Mouse (Mus musculus): Measurements from ENCODE around the gene Cfap97d1. TPM values are rescaled to one million over a fixed set of nuclear protein-coding genes. Genes with fewer than 3 reads are reported as not detected.

Cfap97d1 gene
- polyA plus RNA-seq, 1 experiment from 2014 or later = not detected

GRCm38 (mm10) chr11:101998258-101998657, 14.2 kb downstream of the Cfap97d1 start:
- Histone ChIP-seq H3K27ac (no peak overlapping the region), H3K4me3 (no peak overlapping the region), H3K4me1 (peaks cover 8% of the 10 kb centered on the region; the same call in 1 of the 2 replicates), H3K27me3 (ENCODE audit: poor library complexity, severe bottlenecking) (no peaks in the 10 kb centered on the region), H3K9me3 (no peaks in the 10 kb centered on the region), H3K36me3 (replicated peaks) (peaks cover 31% of the 10 kb centered on the region)
- no peak for DNase-seq (ENCODE audit: extremely low spot score, low spot score)
- 61% methylated on average over 5 of the region's 5 CpGs for WGBS

GRCm38 (mm10) chr11:101999466-101999865, 15.4 kb downstream of the Cfap97d1 start:
- peaks cover 43% of the 10 kb centered on the region for H3K36me3 ChIP-seq (replicated peaks)
- H3K9me3 ChIP-seq = no peaks in the 10 kb centered on the region
- no peaks in the 10 kb centered on the region for H3K27me3 ChIP-seq (ENCODE audit: poor library complexity, severe bottlenecking)
- no peak overlapping the region for H3K27ac ChIP-seq
- no peak for DNase-seq (ENCODE audit: extremely low spot score, low spot score)
- no peak overlapping the region for H3K4me3 ChIP-seq
- H3K4me1 ChIP-seq = peaks cover 8% of the 10 kb centered on the region; the same call in 1 of the 2 replicates
- 72% methylated on average over 4 of the region's 4 CpGs for WGBS

- WGBS = 90% methylated on average over 8 of the region's 8 CpGs
- Histone ChIP-seq H3K27me3 (ENCODE audit: poor library complexity, severe bottlenecking) (no peaks in the 10 kb centered on the region), H3K9me3 (no peaks in the 10 kb centered on the region), H3K27ac (no peak overlapping the region), H3K36me3 (replicated peaks) (peaks cover 85% of the 10 kb centered on the region), H3K4me3 (no peak overlapping the region), H3K4me1 (peaks cover 17% of the 10 kb centered on the region)
- DNase-seq (ENCODE audit: extremely low spot score, low spot score) = no peak
Observed at GRCm38 (mm10) chr11:102004251-102004650, 20.2 kb downstream of the Cfap97d1 start.

- H3K9me3 ChIP-seq = no peaks in the 10 kb centered on the region
- H3K4me1 ChIP-seq = peaks cover 31% of the 10 kb centered on the region
- no peak overlapping the region for H3K4me3 ChIP-seq
- H3K27me3 ChIP-seq (ENCODE audit: poor library complexity, severe bottlenecking) = no peaks in the 10 kb centered on the region
- H3K36me3 ChIP-seq (replicated peaks) = peaks cover 94% of the 10 kb centered on the region
- peak overlapping the region; percentile 2; the same call in 1 of the 2 replicates for H3K27ac ChIP-seq
- DNase-seq (ENCODE audit: extremely low spot score, low spot score) = no peak
- WGBS = 78% methylated on average over 9 of the region's 9 CpGs
Observed at GRCm38 (mm10) chr11:102006271-102006670, 22.2 kb downstream of the Cfap97d1 start.

DNA sequence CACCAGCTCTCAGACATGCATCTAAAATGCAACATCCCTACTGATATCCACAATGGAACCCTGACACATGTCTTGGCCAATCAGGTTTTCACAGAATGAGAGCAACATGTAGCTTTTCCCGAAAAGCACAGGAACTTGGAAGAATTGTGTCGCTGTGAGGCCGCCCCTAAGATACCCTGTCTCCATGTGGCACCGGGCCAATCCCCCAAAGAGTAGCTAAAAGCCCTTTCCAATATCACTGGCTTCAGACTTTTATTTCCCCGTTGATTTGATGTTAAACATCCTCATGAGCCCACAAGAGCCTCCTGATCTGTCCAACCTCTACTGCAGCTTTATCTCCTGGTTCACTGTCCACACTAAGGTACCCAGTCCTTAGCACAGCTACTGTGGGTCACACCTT, 22.6 kb downstream of the Cfap97d1 start:
- H3K4me3 ChIP-seq = no peak overlapping the region
- H3K27me3 ChIP-seq (ENCODE audit: poor library complexity, severe bottlenecking) = no peaks in the 10 kb centered on the region
- H3K9me3 ChIP-seq = no peaks in the 10 kb centered on the region
- 91% methylated on average over 5 of the region's 5 CpGs for WGBS
- peaks cover 94% of the 10 kb centered on the region for H3K36me3 ChIP-seq (replicated peaks)
- peaks cover 31% of the 10 kb centered on the region for H3K4me1 ChIP-seq
- no peak for DNase-seq (ENCODE audit: extremely low spot score, low spot score)
- H3K27ac ChIP-seq = peak overlapping the region; percentile 2; the same call in 1 of the 2 replicates

- peaks cover 99% of the 10 kb centered on the region for H3K36me3 ChIP-seq (replicated peaks)
Observed at GRCm38 (mm10) chr11:102008372-102008771, 24.3 kb downstream of the Cfap97d1 start.

GRCm38 (mm10) chr11:102008954-102009637, 25.0 kb downstream of the Cfap97d1 start:
- H3K4me1 ChIP-seq = peaks cover 31% of the 10 kb centered on the region
- DNase-seq (ENCODE audit: extremely low spot score, low spot score) = no peak
- H3K9me3 ChIP-seq = no peaks in the 10 kb centered on the region
- no peaks in the 10 kb centered on the region for H3K27me3 ChIP-seq (ENCODE audit: poor library complexity, severe bottlenecking)
- peaks cover 96% of the 10 kb centered on the region for H3K36me3 ChIP-seq (replicated peaks)
- H3K4me3 ChIP-seq = no peak overlapping the region
- H3K27ac ChIP-seq = peak overlapping the region; percentile 77
- WGBS = 90% methylated on average over 15 of the region's 15 CpGs

More at GRCm38 (mm10) chr11:102008372-102008771, 24.3 kb downstream of the Cfap97d1 start:
- 97% methylated on average over 8 of the region's 8 CpGs for WGBS
- peak overlapping the region; percentile 20; the same call in 1 of the 2 replicates for H3K27ac ChIP-seq
- DNase-seq (ENCODE audit: extremely low spot score, low spot score) = no peak
- no peaks in the 10 kb centered on the region for H3K27me3 ChIP-seq (ENCODE audit: poor library complexity, severe bottlenecking)
- no peak overlapping the region for H3K4me3 ChIP-seq
- peaks cover 31% of the 10 kb centered on the region for H3K4me1 ChIP-seq
- H3K9me3 ChIP-seq = no peaks in the 10 kb centered on the region

DNA sequence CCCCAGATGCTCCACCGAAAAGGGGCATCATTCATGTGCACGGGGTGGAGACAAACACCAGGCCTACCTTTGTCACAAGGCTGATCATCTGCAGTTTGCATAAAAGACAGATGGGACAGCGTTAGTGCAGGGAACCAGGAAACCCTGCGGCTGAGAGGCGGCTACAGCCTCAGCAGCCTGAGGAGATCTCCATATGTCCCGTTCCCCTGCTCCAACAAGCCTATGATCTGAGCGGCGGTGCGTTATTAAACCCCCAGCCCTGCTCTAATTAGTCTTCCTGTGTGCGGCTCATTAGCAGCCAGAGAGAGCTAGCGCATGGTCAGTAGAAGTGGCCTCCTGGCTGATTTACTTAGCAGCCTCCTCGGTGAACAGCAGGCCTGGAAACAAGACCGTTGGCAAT, 26.1 kb downstream of the Cfap97d1 start:
- Histone ChIP-seq H3K4me1 (peaks cover 34% of the 10 kb centered on the region), H3K4me3 (no peak overlapping the region), H3K9me3 (no peaks in the 10 kb centered on the region), H3K27ac (peak overlapping the region; percentile 77), H3K27me3 (ENCODE audit: poor library complexity, severe bottlenecking) (no peaks in the 10 kb centered on the region), H3K36me3 (replicated peaks) (peaks cover 96% of the 10 kb centered on the region)
- WGBS = 47% methylated on average over 13 of the region's 13 CpGs
- peak; percentile 55 for DNase-seq (ENCODE audit: extremely low spot score, low spot score)

GRCm38 (mm10) chr11:102011510-102011909, 27.4 kb downstream of the Cfap97d1 start:
- Histone ChIP-seq H3K4me1 (peaks cover 36% of the 10 kb centered on the region), H3K27ac (no peak overlapping the region), H3K27me3 (ENCODE audit: poor library complexity, severe bottlenecking) (no peaks in the 10 kb centered on the region), H3K36me3 (replicated peaks) (peaks cover 96% of the 10 kb centered on the region), H3K9me3 (no peaks in the 10 kb centered on the region), H3K4me3 (no peak overlapping the region)
- no peak for DNase-seq (ENCODE audit: extremely low spot score, low spot score)
- 87% methylated on average over 8 of the region's 8 CpGs for WGBS

DNA sequence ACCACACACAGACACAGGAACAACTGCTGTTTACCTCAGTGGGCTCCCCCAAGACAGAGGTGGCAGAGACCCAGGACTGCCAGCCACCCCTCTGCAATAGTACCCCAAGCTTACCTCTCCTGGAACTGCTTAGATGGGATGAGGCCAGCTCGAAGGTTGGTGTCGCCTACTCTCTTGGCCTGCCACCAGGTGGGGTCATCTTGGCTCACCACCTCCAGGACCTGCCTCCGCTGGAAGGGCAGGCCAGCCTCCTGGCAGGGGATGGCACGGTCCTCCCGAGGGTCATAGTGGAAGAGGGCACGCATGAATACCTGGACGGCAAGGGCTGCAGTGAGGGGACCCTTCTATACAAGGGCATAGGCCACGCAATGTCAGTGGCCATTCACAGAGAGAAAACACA, 29.1 kb downstream of the Cfap97d1 start:
- no peak for DNase-seq (ENCODE audit: extremely low spot score, low spot score)
- Histone ChIP-seq H3K4me3 (no peak overlapping the region), H3K36me3 (replicated peaks) (peaks cover 96% of the 10 kb centered on the region), H3K27ac (no peak overlapping the region), H3K9me3 (no peaks in the 10 kb centered on the region), H3K27me3 (ENCODE audit: poor library complexity, severe bottlenecking) (no peaks in the 10 kb centered on the region), H3K4me1 (peaks cover 33% of the 10 kb centered on the region)
- WGBS = 90% methylated on average over 8 of the region's 8 CpGs

GRCm38 (mm10) chr11:102015472-102015871, 31.4 kb downstream of the Cfap97d1 start:
- peaks cover 20% of the 10 kb centered on the region for H3K4me1 ChIP-seq
- no peaks in the 10 kb centered on the region for H3K27me3 ChIP-seq (ENCODE audit: poor library complexity, severe bottlenecking)
- H3K36me3 ChIP-seq (replicated peaks) = peaks cover 92% of the 10 kb centered on the region
- 67% methylated on average over 6 of the region's 6 CpGs for WGBS
- no peak for DNase-seq (ENCODE audit: extremely low spot score, low spot score)
- no peak overlapping the region for H3K27ac ChIP-seq
- no peaks in the 10 kb centered on the region for H3K9me3 ChIP-seq
- H3K4me3 ChIP-seq = no peak overlapping the region

GRCm38 (mm10) chr11:102016136-102016535, 32.1 kb downstream of the Cfap97d1 start:
- Histone ChIP-seq H3K27ac (no peak overlapping the region), H3K4me1 (peaks cover 14% of the 10 kb centered on the region), H3K36me3 (replicated peaks) (peaks cover 88% of the 10 kb centered on the region), H3K4me3 (no peak overlapping the region), H3K9me3 (no peaks in the 10 kb centered on the region), H3K27me3 (ENCODE audit: poor library complexity, severe bottlenecking) (no peaks in the 10 kb centered on the region)
- DNase-seq (ENCODE audit: extremely low spot score, low spot score) = no peak
- 91% methylated on average over 1 of the region's 1 CpGs for WGBS

- H3K27ac ChIP-seq = no peak overlapping the region
- H3K27me3 ChIP-seq (ENCODE audit: poor library complexity, severe bottlenecking) = peaks cover 4% of the 10 kb centered on the region
- no peak for DNase-seq (ENCODE audit: extremely low spot score, low spot score)
- H3K4me3 ChIP-seq = no peak overlapping the region
- H3K36me3 ChIP-seq (replicated peaks) = peaks cover 78% of the 10 kb centered on the region
- H3K9me3 ChIP-seq = no peaks in the 10 kb centered on the region
- peaks cover 22% of the 10 kb centered on the region for H3K4me1 ChIP-seq
- WGBS = 81% methylated on average over 9 of the region's 9 CpGs
Observed at GRCm38 (mm10) chr11:102019736-102020135, 35.7 kb downstream of the Cfap97d1 start.
